Mouse (Mus musculus) liver, embryonic 16.5 days (tissue): ENCODE data around the gene Sfn. TPM values are rescaled to one million over a fixed set of nuclear protein-coding genes. Genes with fewer than 3 reads are reported as not detected.

Source experiments
- ATAC-seq: fragments of 200-750 bp; cut with Nextera tagmentation; 2 replicates; pipeline ENCODE4 v1.8.0; 2017; ENCODE audit warnings: low read depth, mild to moderate bottlenecking, moderate number of reproducible peaks, moderate library complexity
- H3K27ac ChIP-seq: fragments of 300-500 bp; sonication (generic); 2 replicates; pipeline ENCODE4 v1.5.1; 2014; ENCODE audit warnings: mild to moderate bottlenecking, low read length
- H3K27me3 ChIP-seq: fragments of 300-500 bp; sonication (generic); 2 replicates; pipeline ENCODE4 v1.6.1; 2014; ENCODE audit warnings: low read depth, low read length, mixed read lengths; ENCODE audit not compliant: control insufficient read depth, insufficient read depth
- H3K36me3 ChIP-seq: fragments of 300-500 bp; sonication (generic); 2 replicates; pipeline ENCODE4 v1.6.1; 2014; ENCODE audit warnings: mild to moderate bottlenecking; ENCODE audit not compliant: control insufficient read depth, insufficient read depth
- H3K4me1 ChIP-seq: fragments of 300-500 bp; sonication (generic); 2 replicates; pipeline ENCODE4 v1.6.1; 2014; ENCODE audit warnings: low read depth, low read length, mixed read lengths; ENCODE audit not compliant: control insufficient read depth
- H3K4me2 ChIP-seq: fragments of 300-500 bp; sonication (generic); 2 replicates; pipeline ENCODE4 v1.6.1; 2014; ENCODE audit warnings: low read depth, low read length, mixed read lengths
- H3K4me3 ChIP-seq: fragments of 300-500 bp; sonication (generic); 2 replicates; pipeline ENCODE4 v1.5.1; 2014; ENCODE audit warnings: low read depth, mild to moderate bottlenecking, low read length
- H3K9ac ChIP-seq: fragments of 300-500 bp; sonication (generic); 2 replicates; pipeline ENCODE4 v1.6.1; 2014; ENCODE audit warnings: low read depth, low read length
- H3K9me3 ChIP-seq: fragments of 300-500 bp; sonication (generic); replicated peaks from 2 replicates; pipeline ENCODE4 v1.6.1; 2016; ENCODE audit warnings: low read length; ENCODE audit not compliant: control insufficient read depth
- WGBS: fragments of 180-500 bp; shearing (Covaris S2); extraction: QIAGEN DNeasy Blood & Tissue Kit; methylation state at CpG from one replicate; pipeline ENCODE4 v1.1.7; 2014; ENCODE audit not compliant: insufficient replicate concordance; 5-methylcytosine and 5-hydroxymethylcytosine counted together
- polyA plus RNA-seq: library from polyadenylated mRNA; unstranded; fragments of >200 nt; fragmentation: Nextera tagmentation; extraction: Ambion mirVana; gene quantifications from 2 replicates; pipeline ENCODE4 v1.2.1, GENCODE M21; 2015

The Sfn gene
- polyA plus RNA-seq, 1 experiment from 2014 or later = 0.61 TPM

DNA sequence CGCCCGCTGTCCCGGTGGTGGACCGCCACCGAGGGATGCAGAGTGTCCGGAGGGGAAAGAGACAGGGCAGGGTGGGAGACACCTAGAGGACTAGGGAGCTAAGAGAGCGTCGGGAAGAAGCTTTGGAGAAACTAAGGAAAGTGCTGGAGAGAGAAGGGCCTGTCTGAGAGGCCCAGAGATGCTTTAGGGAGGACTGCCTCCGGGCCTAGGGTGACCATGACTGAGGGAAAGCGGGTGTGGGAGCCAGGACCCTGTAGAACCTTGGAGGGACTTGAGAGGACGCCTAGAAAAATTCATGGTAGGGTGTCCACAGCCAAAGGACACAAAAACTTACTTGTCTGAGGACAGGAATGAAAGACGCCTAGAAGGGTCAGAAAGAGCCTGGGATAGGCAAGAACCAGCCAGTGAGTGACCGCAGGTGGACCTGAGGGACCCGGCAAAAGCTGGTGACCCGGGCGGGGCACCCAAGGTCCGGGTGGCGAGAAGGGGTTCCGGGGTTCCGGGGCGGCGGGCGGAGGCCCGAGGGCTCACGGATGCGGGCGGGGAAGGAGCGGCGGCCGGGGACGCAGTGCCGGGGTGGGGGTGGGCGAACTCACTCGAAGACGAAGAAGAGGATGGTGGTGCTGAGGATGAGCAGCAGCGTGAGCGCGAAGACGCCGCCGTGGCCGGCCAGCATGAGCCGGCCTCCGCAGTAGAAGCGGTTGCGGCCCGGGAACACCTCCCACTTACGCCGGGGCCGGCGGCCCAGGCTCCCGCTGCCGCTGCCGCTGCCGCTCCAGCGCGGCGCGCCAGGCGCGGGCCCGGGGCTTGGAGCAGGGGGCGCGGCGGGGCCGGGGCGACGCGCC is 30.7 kb upstream of the Sfn start:
- H3K4me1 ChIP-seq = peaks cover 21% of the 10 kb centered on the region
- peak overlapping the region; percentile 81 for H3K4me3 ChIP-seq
- ATAC-seq = peak; percentile 68
- H3K27me3 ChIP-seq = no peaks in the 10 kb centered on the region
- H3K27ac ChIP-seq = peak overlapping the region; percentile 68
- WGBS = 3% methylated on average over 62 of the region's 69 CpGs
- H3K9me3 ChIP-seq = no peaks in the 10 kb centered on the region
- H3K4me2 ChIP-seq = peak overlapping the region; percentile 95
- no peaks in the 10 kb centered on the region for H3K36me3 ChIP-seq
- peak overlapping the region; percentile 91 for H3K9ac ChIP-seq

DNA sequence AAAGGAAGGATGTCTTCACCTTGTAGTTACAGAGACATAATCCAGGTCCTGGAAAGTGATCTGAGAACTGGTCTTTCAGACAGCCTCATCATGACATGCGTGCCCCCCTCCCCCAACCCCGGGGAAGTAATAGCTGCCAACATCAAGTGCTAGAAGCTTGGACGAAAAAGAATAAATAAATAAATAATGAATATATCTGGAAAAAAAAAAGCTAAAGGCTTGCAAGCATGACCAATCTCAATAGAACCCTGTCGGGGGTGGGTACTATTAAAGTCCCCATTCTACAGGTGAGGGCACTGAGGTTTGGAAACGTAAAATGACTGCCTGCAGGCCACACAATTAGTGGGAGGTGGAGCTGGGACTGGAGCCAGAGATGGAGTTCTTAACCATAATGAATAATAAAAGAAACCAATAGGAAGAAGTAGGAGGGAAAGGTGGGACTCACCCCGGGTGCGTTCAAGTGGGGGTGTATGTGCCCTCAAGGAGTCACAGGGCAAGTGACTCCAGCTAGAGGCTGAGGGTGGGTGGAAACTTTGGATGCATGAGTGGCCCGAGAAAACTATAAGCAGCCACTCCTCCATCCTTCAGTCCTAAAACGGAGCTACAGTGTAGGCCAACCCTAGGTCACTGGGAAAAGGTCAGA is 29.9 kb upstream of the Sfn start:
- H3K4me1 ChIP-seq = peaks cover 21% of the 10 kb centered on the region
- H3K9ac ChIP-seq = peak overlapping the region; percentile 91
- ATAC-seq = no peak
- no peaks in the 10 kb centered on the region for H3K27me3 ChIP-seq
- no peak overlapping the region for H3K27ac ChIP-seq
- WGBS = 48% methylated on average over 9 of the region's 9 CpGs
- no peaks in the 10 kb centered on the region for H3K9me3 ChIP-seq
- no peaks in the 10 kb centered on the region for H3K36me3 ChIP-seq
- H3K4me2 ChIP-seq = peak overlapping the region; percentile 95
- peak overlapping the region; percentile 81 for H3K4me3 ChIP-seq

DNA sequence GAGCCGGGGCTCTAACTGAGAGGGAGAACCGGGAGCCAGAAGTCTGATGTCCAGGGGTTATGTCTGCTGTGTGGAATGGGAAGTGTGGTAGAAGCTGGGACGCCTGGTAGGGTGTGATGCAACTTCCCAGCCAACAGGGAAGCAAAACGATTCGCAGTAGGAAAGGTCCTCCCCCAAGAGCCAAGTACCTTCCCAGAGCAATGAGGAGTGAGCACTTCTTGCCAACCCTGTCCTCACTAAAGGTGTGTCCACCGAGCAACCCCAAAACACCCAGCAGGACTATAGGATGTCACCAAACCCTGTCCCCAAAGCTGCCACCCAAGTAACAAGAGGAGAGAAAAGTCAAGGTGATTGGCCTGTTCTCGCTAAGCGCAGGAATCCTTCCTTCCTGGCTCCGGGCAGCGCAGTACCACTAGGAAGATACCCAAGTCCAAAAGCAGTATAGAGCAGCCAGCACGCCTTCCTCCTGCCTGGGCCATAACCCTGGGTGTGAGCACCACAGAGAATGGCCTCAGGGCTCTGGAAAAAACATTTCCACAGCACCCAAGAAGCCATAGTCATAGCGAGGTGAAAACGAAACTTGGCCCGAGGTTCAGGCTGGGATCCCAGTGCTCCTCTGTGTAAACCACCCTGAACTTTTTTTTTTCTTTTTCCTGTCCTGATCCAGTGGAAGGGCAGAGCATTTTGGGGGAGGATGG is 29.3 kb upstream of the Sfn start:
- no peaks in the 10 kb centered on the region for H3K27me3 ChIP-seq
- H3K4me2 ChIP-seq = peak overlapping the region; percentile 95
- H3K9me3 ChIP-seq = no peaks in the 10 kb centered on the region
- peaks cover 23% of the 10 kb centered on the region for H3K4me1 ChIP-seq
- H3K27ac ChIP-seq = 0 out of 2 replicates have a peak overlapping the region, but pooled peaks have one; percentile 11
- no peak overlapping the region for H3K9ac ChIP-seq
- peak overlapping the region; percentile 11 for H3K4me3 ChIP-seq
- 63% methylated on average over 14 of the region's 14 CpGs for WGBS
- no peak for ATAC-seq
- H3K36me3 ChIP-seq = no peaks in the 10 kb centered on the region

DNA sequence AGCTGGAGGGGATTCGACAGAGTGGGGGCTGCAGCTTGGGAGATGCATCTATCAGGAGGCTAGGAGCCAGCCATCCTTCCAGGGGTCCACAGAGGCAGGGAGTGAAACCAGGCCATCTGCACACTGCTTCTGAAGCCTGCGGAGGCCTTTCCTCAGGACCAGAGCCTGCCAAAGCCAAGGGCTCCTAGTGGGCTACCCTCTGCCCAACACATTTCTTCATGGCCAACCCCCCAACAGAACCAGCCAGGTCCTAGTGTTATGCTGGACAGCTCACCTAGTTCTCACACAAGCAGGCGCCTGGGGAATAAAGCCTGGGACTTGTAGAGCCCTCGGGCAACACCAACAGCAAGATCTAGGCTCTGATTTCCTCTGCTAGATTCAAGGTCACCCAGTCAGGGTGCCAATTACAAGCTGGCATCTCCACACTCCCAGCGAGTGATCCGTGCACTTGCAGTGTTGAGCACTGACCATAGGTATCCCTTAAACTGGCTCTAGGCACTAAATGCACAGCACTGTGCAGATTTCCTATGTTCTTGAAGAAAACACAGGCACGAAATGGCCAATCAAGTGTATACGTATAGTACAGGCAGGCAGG is 28.5 kb upstream of the Sfn start:
- no peak for ATAC-seq
- Histone ChIP-seq H3K4me1 (peaks cover 30% of the 10 kb centered on the region), H3K36me3 (no peaks in the 10 kb centered on the region), H3K9me3 (no peaks in the 10 kb centered on the region), H3K9ac (no peak overlapping the region), H3K27me3 (no peaks in the 10 kb centered on the region), H3K4me2 (no peak overlapping the region), H3K4me3 (no peak overlapping the region), H3K27ac (0 out of 2 replicates have a peak overlapping the region, but pooled peaks have one; percentile 11)
- WGBS = 73% methylated on average over 8 of the region's 8 CpGs

DNA sequence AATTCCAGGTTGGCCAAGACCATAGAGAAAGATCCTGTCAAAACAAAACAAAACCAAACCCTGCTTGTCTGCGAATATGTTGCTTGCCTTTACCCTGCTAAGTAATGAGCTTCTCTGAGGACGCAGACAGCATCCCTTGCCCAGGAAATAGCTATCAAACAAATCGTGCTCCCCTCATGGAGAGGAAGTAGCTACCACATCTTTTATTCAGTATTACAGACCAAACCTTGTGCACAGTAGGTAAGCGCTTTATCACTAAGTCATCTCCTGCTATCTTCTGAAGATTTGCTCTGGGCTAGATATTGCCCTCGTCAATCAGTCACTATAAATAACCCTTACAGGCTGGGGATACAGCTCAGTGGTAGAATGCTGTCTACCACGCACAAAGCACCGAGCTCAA is 27.2 kb upstream of the Sfn start:
- Histone ChIP-seq H3K9ac (no peak overlapping the region), H3K9me3 (no peaks in the 10 kb centered on the region), H3K27me3 (no peaks in the 10 kb centered on the region), H3K4me2 (no peak overlapping the region), H3K4me1 (peaks cover 42% of the 10 kb centered on the region), H3K4me3 (no peak overlapping the region), H3K27ac (no peak overlapping the region), H3K36me3 (no peaks in the 10 kb centered on the region)
- ATAC-seq = no peak
- 54% methylated on average over 7 of the region's 7 CpGs for WGBS

DNA sequence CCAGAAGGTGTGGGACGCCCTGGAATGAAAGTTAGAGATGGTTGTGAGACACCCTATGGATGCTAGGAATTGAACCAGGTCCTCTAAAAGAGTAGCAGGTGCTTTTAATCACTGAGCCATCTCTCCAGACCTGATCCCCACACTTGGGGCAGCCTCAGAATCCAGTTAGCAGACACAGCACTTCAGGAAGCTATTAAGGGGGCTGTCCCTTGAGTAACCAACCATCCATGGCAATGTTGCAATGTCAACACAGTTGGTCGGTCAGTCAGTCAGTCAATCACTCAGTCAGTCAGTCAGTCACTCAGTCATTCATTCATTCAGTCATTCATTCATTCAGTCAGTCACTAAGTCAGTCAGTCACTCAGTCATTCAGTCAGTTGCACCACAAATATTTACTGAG is 26.5 kb upstream of the Sfn start:
- Histone ChIP-seq H3K9ac (no peak overlapping the region), H3K4me2 (no peak overlapping the region), H3K4me1 (peaks cover 38% of the 10 kb centered on the region), H3K27me3 (no peaks in the 10 kb centered on the region), H3K36me3 (no peaks in the 10 kb centered on the region), H3K27ac (no peak overlapping the region), H3K4me3 (no peak overlapping the region), H3K9me3 (no peaks in the 10 kb centered on the region)
- no peak for ATAC-seq
- WGBS = 70% methylated on average over 2 of the region's 2 CpGs

DNA sequence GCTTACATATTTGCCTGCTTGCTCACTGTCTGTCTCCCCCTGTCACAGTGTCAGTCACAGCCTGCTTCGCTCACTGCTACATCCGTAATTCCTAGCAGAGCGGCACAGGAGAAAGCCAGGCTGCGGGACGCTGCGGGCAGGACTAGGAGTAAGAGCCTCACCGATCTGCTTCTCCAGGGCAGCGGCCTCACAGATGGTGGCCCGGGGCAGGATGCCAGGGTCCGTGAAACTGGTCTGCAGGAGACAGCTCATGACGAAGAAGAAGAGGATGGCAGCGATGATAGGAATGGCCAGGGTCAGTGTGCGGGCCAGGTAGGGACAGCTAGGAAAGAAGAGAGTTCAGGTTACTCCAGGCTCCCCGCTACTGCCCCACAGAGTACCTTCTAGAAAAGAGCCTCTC is 25.1 kb upstream of the Sfn start:
- H3K4me3 ChIP-seq = no peak overlapping the region
- H3K27ac ChIP-seq = no peak overlapping the region
- no peaks in the 10 kb centered on the region for H3K9me3 ChIP-seq
- no peak overlapping the region for H3K9ac ChIP-seq
- no peak for ATAC-seq
- peaks cover 30% of the 10 kb centered on the region for H3K4me1 ChIP-seq
- WGBS = 92% methylated on average over 14 of the region's 14 CpGs
- H3K27me3 ChIP-seq = no peaks in the 10 kb centered on the region
- no peak overlapping the region for H3K4me2 ChIP-seq
- H3K36me3 ChIP-seq = no peaks in the 10 kb centered on the region

DNA sequence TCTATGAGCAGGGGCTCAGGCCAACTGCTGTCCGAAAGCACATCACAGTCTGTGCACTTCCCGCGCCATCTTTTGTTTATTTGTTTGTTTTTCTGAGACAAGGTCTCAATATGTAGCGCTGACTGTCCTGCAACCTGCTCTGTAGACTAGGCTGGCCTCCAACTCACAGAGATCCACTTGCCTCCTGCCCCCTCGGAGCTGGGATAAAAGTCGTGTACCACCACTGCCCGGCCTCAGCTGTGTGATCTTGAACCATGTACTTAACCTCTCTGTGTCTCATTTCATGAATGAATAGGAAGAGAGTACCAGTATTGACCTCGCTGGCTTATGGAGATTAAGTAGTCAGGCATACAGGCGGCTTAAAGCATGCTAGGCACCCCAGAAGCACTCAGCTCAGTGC is 24.7 kb upstream of the Sfn start:
- peaks cover 31% of the 10 kb centered on the region for H3K4me1 ChIP-seq
- no peak for ATAC-seq
- H3K9me3 ChIP-seq = no peaks in the 10 kb centered on the region
- no peak overlapping the region for H3K4me3 ChIP-seq
- H3K27me3 ChIP-seq = no peaks in the 10 kb centered on the region
- no peaks in the 10 kb centered on the region for H3K36me3 ChIP-seq
- no peak overlapping the region for H3K4me2 ChIP-seq
- 80% methylated on average over 9 of the region's 9 CpGs for WGBS
- no peak overlapping the region for H3K9ac ChIP-seq
- no peak overlapping the region for H3K27ac ChIP-seq
